Mouse (Mus musculus): ENCODE results near the gene Bmpr1b. TPM values are rescaled to one million over a fixed set of nuclear protein-coding genes. Genes with fewer than 3 reads are reported as not detected.
"Not testable (repeated sequence)": the region's sequence is repeated elsewhere in the genome, so short reads cannot be mapped to it uniquely, and the experiment has no call there.

Bmpr1b gene
- polyA plus RNA-seq, 1 experiment from 2014 or later, result 7.6 TPM

DNA sequence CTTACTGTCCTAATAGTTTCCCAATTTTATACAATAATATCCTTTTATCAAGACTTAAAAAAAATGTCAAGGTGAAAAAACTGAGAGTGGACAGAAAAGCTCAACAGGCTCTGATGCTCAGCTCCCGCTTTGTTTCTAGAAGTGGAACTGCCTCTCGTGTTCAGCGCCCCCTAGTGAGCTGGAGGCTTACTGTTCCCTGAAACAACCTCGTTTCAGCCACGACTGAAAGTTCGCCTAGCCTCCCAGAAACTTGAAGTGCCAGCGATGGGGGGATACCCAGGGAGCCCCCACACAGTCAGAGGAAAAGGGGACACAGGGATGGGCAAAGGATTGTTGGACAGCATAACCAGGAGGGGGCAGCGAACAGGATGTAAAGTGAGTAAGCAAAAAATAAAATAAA, 26.9 kb upstream of the Bmpr1b start:
- no peak overlapping the region for H3K27ac ChIP-seq
- DNase-seq (ENCODE audit: low spot score), result no peak
- WGBS, result 88% methylated on average over 8 of the region's 8 CpGs
- no peak for ATAC-seq (replicated peaks; ENCODE audit: low FRiP score, low read depth)
- no peaks in the 10 kb centered on the region for H3K36me3 ChIP-seq (ENCODE audit: insufficient read depth, low read length)
- no peaks in the 10 kb centered on the region for H3K9me3 ChIP-seq (replicated peaks; ENCODE audit: low read length)
- H3K4me1 ChIP-seq (replicated peaks; ENCODE audit: insufficient read depth, low read length), result no peaks in the 10 kb centered on the region
- TF ChIP-seq CTCF (IDR thresholded peaks at IDR 0.05; ENCODE audit: low read depth), result peak; percentile 32
- H3K9ac ChIP-seq (ENCODE audit: low read depth, low read length), result no peak overlapping the region
- no peak overlapping the region for H3K4me3 ChIP-seq (replicated peaks; ENCODE audit: low read depth, low read length)
- no peak overlapping the region for H3K4me2 ChIP-seq (ENCODE audit: low read length)
- no peaks in the 10 kb centered on the region for H3K27me3 ChIP-seq (ENCODE audit: insufficient read depth, low read length)

DNA sequence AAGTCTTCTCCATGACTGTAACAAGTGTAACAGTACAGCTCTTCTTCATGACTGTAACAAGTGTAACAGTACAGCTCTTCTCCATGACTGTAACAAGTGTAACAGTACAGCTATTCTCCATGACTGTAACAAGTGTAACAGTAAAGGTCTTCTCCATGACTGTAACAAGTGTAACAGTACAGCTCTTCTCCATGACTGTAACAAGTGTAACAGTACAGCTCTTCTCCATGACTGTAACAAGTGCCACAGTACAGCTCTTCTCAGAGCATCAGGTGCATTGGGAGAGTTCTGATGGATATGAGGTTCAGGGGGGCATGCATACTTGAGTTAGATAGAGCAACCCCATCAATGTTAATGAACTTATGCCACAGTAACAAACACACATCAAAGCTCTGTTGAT, 22.4 kb upstream of the Bmpr1b start:
- not testable (repeated sequence) for H3K4me3 ChIP-seq (replicated peaks; ENCODE audit: low read depth, low read length); H3K4me2 ChIP-seq (ENCODE audit: low read length); H3K36me3 ChIP-seq (ENCODE audit: insufficient read depth, low read length); DNase-seq (ENCODE audit: low spot score); H3K9me3 ChIP-seq (replicated peaks; ENCODE audit: low read length); H3K27ac ChIP-seq; H3K4me1 ChIP-seq (replicated peaks; ENCODE audit: insufficient read depth, low read length); H3K27me3 ChIP-seq (ENCODE audit: insufficient read depth, low read length); ATAC-seq (replicated peaks; ENCODE audit: low FRiP score, low read depth); H3K9ac ChIP-seq (ENCODE audit: low read depth, low read length)

DNA sequence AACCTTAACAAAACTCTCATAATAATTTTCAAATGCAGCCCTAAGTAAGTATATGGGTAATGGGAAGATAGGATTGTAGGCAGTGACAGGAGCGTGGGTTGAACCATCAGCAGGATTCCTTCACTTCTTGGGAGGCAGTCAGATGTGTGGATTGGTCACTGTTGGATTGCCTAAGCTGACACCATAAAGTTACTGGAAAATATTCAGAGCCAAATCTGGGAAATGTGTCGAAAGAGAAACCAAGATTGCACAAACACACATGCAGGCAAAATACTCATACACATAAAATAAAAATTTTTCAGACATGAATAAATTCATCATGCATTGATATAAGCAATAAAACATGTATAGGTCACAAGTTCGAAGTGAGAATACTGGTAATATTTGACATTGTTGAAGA, 17.3 kb upstream of the Bmpr1b start:
- H3K36me3 ChIP-seq (ENCODE audit: insufficient read depth, low read length), result no peaks in the 10 kb centered on the region
- TF ChIP-seq CTCF (IDR thresholded peaks at IDR 0.05; ENCODE audit: low read depth), result no peak
- H3K4me3 ChIP-seq (replicated peaks; ENCODE audit: low read depth, low read length), result no peak overlapping the region
- H3K27ac ChIP-seq, result no peak overlapping the region
- no peaks in the 10 kb centered on the region for H3K27me3 ChIP-seq (ENCODE audit: insufficient read depth, low read length)
- no peaks in the 10 kb centered on the region for H3K9me3 ChIP-seq (replicated peaks; ENCODE audit: low read length)
- no peak overlapping the region for H3K9ac ChIP-seq (ENCODE audit: low read depth, low read length)
- ATAC-seq (replicated peaks; ENCODE audit: low FRiP score, low read depth) (no peak), DNase-seq (ENCODE audit: low spot score) (no peak)
- H3K4me1 ChIP-seq (replicated peaks; ENCODE audit: insufficient read depth, low read length), result no peaks in the 10 kb centered on the region
- H3K4me2 ChIP-seq (ENCODE audit: low read length), result no peak overlapping the region
- WGBS, result 81% methylated on average over 3 of the region's 3 CpGs

DNA sequence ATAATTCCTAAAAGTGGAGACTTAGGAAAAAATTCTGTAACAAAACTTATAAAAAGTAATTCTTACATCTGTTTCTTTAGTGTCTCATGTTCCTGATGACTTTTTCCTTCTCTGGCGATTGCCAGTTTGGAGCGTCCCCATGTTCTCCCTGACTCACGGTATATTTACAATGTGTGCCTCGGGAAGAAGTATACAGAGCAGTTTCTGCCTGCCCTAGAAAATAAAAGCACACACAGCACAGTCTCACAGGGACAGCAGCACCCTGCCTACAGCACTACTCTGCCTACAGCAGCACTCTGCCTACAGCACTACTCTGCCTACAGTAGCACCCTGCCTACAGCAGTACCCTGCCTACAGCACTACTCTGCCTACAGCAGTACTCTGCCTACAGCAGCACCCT, 4.8 kb upstream of the Bmpr1b start:
- no peak overlapping the region for H3K27ac ChIP-seq
- ATAC-seq (replicated peaks; ENCODE audit: low FRiP score, low read depth), result no peak
- no peak overlapping the region for H3K4me2 ChIP-seq (ENCODE audit: low read length)
- no peak for DNase-seq (ENCODE audit: low spot score)
- no peak overlapping the region for H3K4me3 ChIP-seq (replicated peaks; ENCODE audit: low read depth, low read length)
- H3K9me3 ChIP-seq (replicated peaks; ENCODE audit: low read length), result no peaks in the 10 kb centered on the region
- no peak for TF ChIP-seq CTCF (IDR thresholded peaks at IDR 0.05; ENCODE audit: low read depth)
- 91% methylated on average over 4 of the region's 4 CpGs for WGBS
- H3K36me3 ChIP-seq (ENCODE audit: insufficient read depth, low read length), result no peaks in the 10 kb centered on the region
- H3K9ac ChIP-seq (ENCODE audit: low read depth, low read length), result no peak overlapping the region
- no peaks in the 10 kb centered on the region for H3K4me1 ChIP-seq (replicated peaks; ENCODE audit: insufficient read depth, low read length)
- no peaks in the 10 kb centered on the region for H3K27me3 ChIP-seq (ENCODE audit: insufficient read depth, low read length)

DNA sequence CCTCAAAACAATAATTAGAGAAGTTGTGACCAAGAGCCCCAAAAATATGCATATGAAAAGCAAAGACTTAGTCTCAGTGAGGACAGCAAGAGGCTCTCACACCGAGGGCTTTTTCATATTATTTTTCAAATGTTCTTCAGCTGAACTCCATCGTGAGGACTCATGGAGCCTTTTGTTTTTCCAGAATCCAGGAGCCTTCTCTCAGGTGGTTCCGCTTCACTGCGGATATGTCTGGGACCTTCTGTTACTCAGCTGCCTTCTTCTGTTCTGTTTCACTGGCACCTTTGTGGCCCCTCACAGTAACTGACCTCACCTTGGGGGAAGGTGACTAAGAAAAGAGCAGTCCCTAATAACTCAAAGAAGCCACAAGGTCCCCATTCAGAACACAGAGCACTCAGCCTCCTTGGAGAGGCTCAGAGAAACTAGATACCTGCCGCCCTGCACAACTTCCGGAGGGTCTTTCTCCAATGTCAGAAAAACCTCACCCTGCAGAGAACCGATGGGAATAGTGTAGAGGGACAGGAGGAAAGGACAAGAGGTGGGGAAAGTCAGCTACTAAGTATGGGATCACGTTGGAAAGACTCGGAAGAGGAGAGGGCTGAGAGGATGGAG, 868 bp downstream of the Bmpr1b start:
- no peaks in the 10 kb centered on the region for H3K4me1 ChIP-seq (replicated peaks; ENCODE audit: insufficient read depth, low read length)
- DNase-seq (ENCODE audit: low spot score) (peak; percentile 47), ATAC-seq (replicated peaks; ENCODE audit: low FRiP score, low read depth) (peak; percentile 12; the same call in 1 of the 2 replicates)
- 0 out of 2 replicates have a peak overlapping the region, but pooled peaks have one; percentile 22 for H3K27ac ChIP-seq
- no peaks in the 10 kb centered on the region for H3K9me3 ChIP-seq (replicated peaks; ENCODE audit: low read length)
- peak overlapping the region; percentile 92 for H3K4me2 ChIP-seq (ENCODE audit: low read length)
- WGBS, result 8% methylated on average over 9 of the region's 9 CpGs
- H3K9ac ChIP-seq (ENCODE audit: low read depth, low read length), result peak overlapping the region; percentile 72
- H3K36me3 ChIP-seq (ENCODE audit: insufficient read depth, low read length), result no peaks in the 10 kb centered on the region
- TF ChIP-seq CTCF (IDR thresholded peaks at IDR 0.05; ENCODE audit: low read depth), result no peak
- no peaks in the 10 kb centered on the region for H3K27me3 ChIP-seq (ENCODE audit: insufficient read depth, low read length)
- H3K4me3 ChIP-seq (replicated peaks; ENCODE audit: low read depth, low read length), result peak overlapping the region; percentile 71

DNA sequence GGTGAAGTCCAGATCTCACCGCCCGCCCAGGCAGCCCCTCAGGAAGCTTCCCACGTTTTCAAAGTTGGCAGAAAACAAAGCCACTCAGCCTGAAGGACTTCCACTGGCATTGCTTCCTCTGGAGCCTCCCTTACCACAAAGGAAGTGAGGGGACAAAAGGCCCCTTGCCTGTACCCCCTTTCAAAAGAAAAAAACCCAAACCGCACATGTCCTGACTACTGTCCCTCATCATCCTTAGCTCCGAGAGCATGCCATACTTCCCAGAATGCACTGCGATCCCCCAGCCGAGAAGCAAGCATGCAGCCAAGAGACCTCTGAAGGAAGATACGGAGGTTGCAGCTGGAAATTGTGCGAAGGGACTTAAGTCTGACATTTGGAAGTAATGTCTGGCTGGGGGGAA, 4.2 kb downstream of the Bmpr1b start:
- Histone ChIP-seq H3K27ac (no peak overlapping the region), H3K4me1 (replicated peaks; ENCODE audit: insufficient read depth, low read length) (no peaks in the 10 kb centered on the region), H3K9me3 (replicated peaks; ENCODE audit: low read length) (no peaks in the 10 kb centered on the region), H3K36me3 (ENCODE audit: insufficient read depth, low read length) (no peaks in the 10 kb centered on the region), H3K9ac (ENCODE audit: low read depth, low read length) (no peak overlapping the region), H3K4me3 (replicated peaks; ENCODE audit: low read depth, low read length) (no peak overlapping the region), H3K4me2 (ENCODE audit: low read length) (no peak overlapping the region), H3K27me3 (ENCODE audit: insufficient read depth, low read length) (no peaks in the 10 kb centered on the region)
- WGBS, result 50% methylated on average over 9 of the region's 9 CpGs
- DNase-seq (ENCODE audit: low spot score) (peak; percentile 21), ATAC-seq (replicated peaks; ENCODE audit: low FRiP score, low read depth) (no peak)
- TF ChIP-seq CTCF (IDR thresholded peaks at IDR 0.05; ENCODE audit: low read depth), result no peak

DNA sequence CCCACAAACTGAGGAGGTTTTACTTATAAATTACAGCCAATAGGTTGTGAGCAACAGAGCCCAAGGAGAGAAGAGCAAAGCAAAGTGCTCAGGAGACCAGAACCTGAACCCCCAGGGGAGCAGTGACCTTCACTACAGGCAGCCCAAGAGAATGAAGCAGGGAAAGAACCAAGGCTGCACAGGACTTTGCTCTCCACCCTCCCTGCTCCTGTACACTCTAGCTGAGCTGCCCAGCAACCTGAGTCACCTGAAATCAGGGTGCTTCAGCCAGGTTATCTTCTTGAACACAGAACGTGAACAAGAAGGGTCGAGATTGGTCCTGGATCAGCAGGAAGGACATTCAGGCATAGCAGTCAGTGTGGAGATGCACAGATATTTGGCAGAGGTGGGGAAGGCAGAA, 5.3 kb downstream of the Bmpr1b start:
- WGBS, result 78% methylated on average over 2 of the region's 2 CpGs
- H3K27ac ChIP-seq, result no peak overlapping the region
- no peak for ATAC-seq (replicated peaks; ENCODE audit: low FRiP score, low read depth)

More for the DNA sequence above, 5.3 kb downstream of the Bmpr1b start:
- Histone ChIP-seq H3K9me3 (replicated peaks; ENCODE audit: low read length) (no peaks in the 10 kb centered on the region), H3K4me1 (replicated peaks; ENCODE audit: insufficient read depth, low read length) (no peaks in the 10 kb centered on the region), H3K9ac (ENCODE audit: low read depth, low read length) (no peak overlapping the region), H3K27me3 (ENCODE audit: insufficient read depth, low read length) (no peaks in the 10 kb centered on the region), H3K4me2 (ENCODE audit: low read length) (no peak overlapping the region), H3K4me3 (replicated peaks; ENCODE audit: low read depth, low read length) (no peak overlapping the region), H3K36me3 (ENCODE audit: insufficient read depth, low read length) (no peaks in the 10 kb centered on the region)
- no peak for DNase-seq (ENCODE audit: low spot score)
- no peak for TF ChIP-seq CTCF (IDR thresholded peaks at IDR 0.05; ENCODE audit: low read depth)
